Mouse (Mus musculus): Measurements from ENCODE around the gene Akt2.

DNA sequence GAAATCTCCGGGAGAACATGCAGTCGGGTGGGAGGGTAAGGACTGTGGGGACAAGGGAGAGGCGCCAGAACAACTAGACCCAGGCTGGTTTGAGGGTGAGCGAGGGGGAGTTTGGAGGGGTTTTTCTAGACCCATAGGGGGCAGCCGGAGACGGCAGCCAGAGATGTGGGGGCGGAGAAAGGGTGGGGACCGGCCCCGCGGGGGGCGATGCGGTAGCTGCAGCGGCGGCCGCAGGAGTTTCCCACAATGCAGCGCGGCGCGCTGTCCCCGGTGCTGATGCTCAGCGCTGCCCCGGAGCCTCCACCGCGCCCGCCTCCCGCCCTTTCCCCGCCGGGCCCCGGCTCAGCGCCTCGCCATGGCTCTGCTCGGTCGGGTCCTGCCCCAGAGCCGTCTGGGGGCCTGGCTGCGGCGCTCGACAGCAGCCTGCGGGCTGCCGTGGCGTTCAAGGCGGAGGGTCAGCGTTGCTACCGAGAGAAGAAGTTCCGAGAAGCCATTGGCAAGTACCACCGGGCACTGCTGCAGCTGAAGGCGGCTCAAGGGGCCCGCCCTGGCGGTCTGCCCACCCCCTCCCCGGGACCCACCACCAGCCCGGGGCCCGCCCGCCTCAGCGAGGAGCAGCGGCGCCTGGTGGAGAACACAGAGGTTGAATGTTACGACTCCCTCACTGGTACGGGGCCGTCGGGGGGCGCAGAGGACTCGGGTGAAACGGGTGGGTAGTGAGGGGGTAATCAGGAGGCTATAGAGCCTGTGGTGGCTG, 62.5 kb downstream of the Akt2 start, which contains the start of gene Ttc9b:
- TF ChIP-seq CTCF (IDR thresholded peaks at IDR 0.05 in 2 of 3, conservative IDR thresholded peaks at IDR 0.05 in 1 of 3; ENCODE audit: control insufficient read depth in 1 of 3, insufficient read depth in 1 of 3, low read depth in 2 of 3, low read length in 3 of 3, poor library complexity in 1 of 3, severe bottlenecking in 1 of 3) (no peak), TBP (IDR thresholded peaks at IDR 0.05; ENCODE audit: low read depth, low read length) (no peak), CHD2 (IDR thresholded peaks at IDR 0.05; ENCODE audit: low read length) (no peak), POLR2A (IDR thresholded peaks at IDR 0.05; ENCODE audit: control insufficient read depth in 1 of 2, insufficient read depth in 1 of 2, low read depth in 1 of 2, low read length in 2 of 2, poor library complexity in 1 of 2) (no peak), MAX (IDR thresholded peaks at IDR 0.05; ENCODE audit: low read length) (no peak), E2F4 (IDR thresholded peaks at IDR 0.05; ENCODE audit: borderline replicate concordance, low read depth, low read length) (no peak), EP300 (IDR thresholded peaks at IDR 0.05; ENCODE audit: low read depth in 1 of 2, low read length in 2 of 2) (no peak), NELFE (IDR thresholded peaks at IDR 0.05; ENCODE audit: low read depth, low read length) (no peak), RAD21 (IDR thresholded peaks at IDR 0.05; ENCODE audit: low read depth, low read length) (no peak), HCFC1 (IDR thresholded peaks at IDR 0.05; ENCODE audit: low read depth, low read length) (no peak), MAFK (IDR thresholded peaks at IDR 0.05; ENCODE audit: borderline replicate concordance, low read depth, low read length) (no peak), GATA1 (IDR thresholded peaks at IDR 0.05; ENCODE audit: low read depth, low read length) (no peak), USF1 (IDR thresholded peaks at IDR 0.05; ENCODE audit: low read depth, low read length) (no peak)
